Mouse (Mus musculus) lung, postnatal 0 days (tissue): ENCODE measurements around the gene Olfr469.

Experiments used
- CTCF ChIP-seq: IDR thresholded peaks from 2 replicates; pipeline ENCODE4 v1.5.1; 2016; ENCODE audit warnings: antibody characterized with exemption, mild to moderate bottlenecking
- EP300 ChIP-seq: IDR thresholded peaks from 2 replicates; pipeline ENCODE4 v1.6.1; 2016; ENCODE audit warnings: antibody characterized with exemption, mild to moderate bottlenecking, control low read depth

DNA sequence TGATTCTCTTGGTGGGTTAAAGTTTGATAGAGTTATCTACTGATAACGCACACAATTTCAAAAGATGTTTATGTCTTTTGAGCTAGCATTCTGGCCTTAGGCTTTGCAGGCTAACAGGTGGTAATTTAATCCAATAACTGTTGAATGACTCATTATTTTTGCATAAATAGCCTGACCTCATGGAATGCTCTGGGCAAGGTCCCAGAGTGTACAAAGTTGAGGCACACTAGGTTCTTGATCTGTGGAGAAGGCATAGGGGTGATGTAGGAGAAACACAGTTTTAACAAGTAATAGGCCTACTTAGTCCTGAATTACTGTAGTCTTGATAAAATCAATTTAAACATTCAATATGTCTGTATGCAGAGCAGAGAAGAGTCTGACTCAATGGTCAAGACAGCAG lies 47.1 kb downstream of the Olfr469 start:
- TF ChIP-seq EP300: no peak
- TF ChIP-seq CTCF: no peak
